Mouse (Mus musculus) lung, postnatal 0 days (tissue): Measurements from ENCODE around the gene Dbr1.

Source experiments
- CTCF ChIP-seq: IDR thresholded peaks from 2 replicates; pipeline ENCODE4 v1.5.1; 2016; ENCODE audit warnings: antibody characterized with exemption, mild to moderate bottlenecking
- EP300 ChIP-seq: IDR thresholded peaks from 2 replicates; pipeline ENCODE4 v1.6.1; 2016; ENCODE audit warnings: antibody characterized with exemption, mild to moderate bottlenecking, control low read depth

DNA sequence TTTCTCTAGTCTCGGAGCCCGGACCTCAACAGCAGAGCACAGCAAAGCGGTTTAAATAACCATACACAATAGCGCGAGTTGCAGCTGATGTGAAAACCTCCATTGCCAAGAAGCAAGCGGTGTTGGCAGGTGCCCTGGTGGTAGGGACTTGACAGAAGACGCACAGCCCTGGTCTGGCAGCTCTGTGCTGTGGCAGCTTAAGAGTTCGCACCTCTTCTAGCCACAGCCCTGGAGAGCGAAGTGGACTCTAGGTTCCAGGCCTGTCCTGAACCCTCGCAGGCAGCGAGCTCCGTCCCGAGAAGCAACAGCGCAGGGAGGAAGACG is 7.6 kb upstream of the Dbr1 start:
- TF ChIP-seq CTCF, result peak; percentile 33
- TF ChIP-seq EP300, result no peak
